Mouse (Mus musculus) stomach, postnatal 0 days (tissue): ENCODE results near the gene Ccdc60.

Source experiments
- CTCF ChIP-seq: IDR thresholded peaks from 2 replicates; pipeline ENCODE4 v1.5.1; 2016; ENCODE audit warnings: antibody characterized with exemption, low read depth, mild to moderate bottlenecking, moderate library complexity
- EP300 ChIP-seq: optimal IDR thresholded peaks from 2 replicates; pipeline ENCODE3; 2016; ENCODE audit warnings: antibody characterized with exemption

DNA sequence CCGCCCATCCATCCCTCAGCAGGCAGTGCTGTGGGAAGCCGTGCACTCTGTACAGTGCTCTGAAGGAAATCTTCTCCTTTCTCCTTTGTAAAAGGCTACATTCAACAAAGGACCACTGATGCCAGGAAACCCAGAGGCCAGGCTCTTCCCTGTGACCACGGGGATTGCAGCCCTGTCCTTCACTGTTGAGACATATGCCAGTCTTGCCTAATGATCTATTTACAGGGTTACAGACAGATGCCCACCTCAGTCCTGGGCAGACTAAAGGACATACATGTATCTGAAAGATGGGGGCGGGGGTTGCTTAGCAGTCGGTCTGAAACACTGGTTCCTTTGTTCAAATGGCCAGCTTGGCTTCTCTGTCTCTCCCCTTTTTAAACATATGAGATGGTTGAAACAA, 14.4 kb downstream of the Ccdc60 start:
- no peak for TF ChIP-seq CTCF
- no peak for TF ChIP-seq EP300
